Mouse (Mus musculus): ENCODE measurements around the gene Agap1.

Gene Agap1

DNA sequence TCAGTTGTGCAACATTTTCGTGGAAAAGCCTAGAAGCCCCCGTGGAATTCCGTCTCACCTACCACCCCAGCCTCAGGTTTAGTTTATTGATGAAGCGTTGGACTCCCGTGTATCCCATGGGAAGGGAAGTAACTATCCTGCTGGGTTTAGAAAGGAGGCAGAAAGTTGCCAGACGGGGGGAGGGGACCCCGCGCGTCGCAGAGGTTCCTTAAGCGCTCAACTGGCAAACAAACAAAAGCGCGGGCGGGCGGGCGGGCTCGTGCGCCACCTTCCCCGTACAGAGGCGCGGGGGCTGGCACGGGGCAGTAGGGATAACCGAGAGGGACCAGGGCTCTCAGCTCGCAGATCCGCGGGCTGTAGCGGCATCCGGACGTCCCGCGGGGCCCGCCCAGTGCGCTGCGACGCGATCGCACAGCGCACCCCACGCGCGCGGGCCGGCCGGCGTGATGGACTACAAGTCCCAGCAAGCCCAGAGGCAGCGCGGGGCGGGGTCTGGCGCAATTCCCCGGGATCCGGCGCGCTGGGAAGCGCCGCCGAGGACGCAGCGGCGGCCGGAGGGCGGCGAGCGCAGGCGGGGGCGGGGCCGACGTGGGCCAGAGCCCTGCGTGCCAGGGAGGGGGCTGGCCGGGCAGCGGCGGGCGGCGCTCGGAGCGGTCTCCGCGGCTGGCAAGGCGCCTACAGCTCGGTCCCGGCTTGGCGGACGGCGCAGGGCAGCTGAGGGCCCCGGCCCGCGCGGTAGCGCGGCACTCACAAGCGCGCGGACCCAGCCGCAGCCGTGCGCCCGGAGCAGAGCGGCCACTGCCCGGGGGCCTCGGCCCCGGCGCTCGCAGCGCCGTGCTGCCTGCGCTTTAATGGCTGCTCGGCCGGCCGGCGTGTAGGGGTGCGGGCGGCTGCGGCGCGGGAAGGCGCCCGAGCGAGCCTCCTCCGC lies at the start of gene Agap1:
Gene Agap1, plus strand, starts transcription at position 611 of the 928 bp plus-strand sequence.
- DNase-seq (ENCODE audit: low read depth), result peak; percentile 14

DNA sequence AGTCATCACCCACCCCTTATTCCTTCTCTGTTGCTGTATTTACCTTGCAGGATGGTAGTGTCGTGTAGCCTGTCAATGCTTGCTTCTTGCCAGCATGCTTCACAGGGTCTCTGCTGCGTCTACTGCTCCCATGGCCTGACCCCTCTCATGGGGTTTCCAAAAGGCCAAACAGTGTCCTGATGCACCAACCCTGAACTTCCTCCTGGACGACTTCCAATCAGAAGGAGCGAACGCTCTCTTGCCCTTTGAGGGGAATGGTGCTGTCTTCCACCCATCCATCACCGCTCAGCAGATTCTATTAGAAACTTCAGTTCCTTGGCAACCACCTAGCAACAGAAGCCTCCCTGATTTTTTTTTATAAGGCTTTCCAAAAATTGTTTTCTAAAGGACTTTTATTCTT lies 48.6 kb upstream of the Agap1 start:
- no peak for DNase-seq (ENCODE audit: low read depth)

DNA sequence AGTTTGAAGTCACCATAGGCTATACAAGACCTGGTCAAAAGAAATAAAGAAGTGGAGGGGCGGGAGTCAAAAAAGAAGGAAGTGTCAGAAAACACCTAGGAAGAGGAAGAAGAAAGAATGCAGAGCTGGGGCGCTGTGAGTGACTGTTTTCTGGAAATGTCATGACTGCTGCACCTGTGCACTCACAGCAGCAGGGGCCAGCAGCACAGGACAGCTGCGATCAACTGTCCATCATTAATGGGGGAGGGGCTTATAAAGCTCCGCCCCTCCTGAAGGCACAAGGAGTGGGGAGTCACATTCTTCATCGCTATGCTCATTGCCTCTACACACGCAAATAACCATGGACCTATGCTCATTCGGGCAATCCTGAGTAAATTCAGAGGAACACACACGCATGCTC lies 46.6 kb upstream of the Agap1 start:
- no peak for DNase-seq (ENCODE audit: low read depth)

DNA sequence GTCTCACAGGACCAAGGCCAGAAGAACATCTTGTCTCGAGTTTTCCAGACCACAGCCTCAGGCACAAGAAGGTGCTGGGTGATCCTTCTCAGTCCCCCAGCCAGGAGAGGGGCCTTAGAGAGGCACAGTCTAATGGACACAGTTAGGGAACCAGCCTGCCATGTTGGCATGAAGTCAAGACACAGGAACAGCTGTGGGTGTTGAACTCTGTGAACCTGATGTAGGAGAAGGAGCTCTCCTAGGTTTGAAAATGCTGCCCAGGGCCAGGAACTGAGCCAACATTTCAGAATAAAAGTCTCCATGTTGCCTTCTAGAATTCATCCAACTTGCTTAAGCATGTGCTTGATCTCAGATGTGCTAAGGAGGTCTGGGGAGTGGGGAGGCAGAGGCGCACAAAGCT lies 41.5 kb upstream of the Agap1 start:
- no peak for DNase-seq (ENCODE audit: low read depth)

DNA sequence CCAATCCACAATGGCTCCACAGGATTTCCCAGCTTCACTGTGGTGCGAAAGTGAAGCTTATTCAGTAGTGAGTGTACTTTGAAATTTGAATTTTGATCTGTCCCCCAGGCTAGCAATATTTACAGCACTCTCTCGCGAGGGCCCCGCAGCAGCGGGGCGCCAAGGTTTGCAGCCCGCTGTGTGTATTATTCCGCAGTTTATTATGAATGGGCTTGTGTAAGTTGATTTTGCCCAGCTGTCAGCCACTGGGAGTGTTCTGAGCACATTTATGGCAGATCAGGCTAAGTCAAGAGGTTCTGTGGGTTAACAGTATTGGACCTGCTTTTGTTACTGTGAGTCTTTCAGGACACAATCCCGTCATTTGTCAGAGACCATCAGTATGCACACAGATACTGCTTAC lies 40.0 kb upstream of the Agap1 start:
- DNase-seq (ENCODE audit: low read depth), result no peak

DNA sequence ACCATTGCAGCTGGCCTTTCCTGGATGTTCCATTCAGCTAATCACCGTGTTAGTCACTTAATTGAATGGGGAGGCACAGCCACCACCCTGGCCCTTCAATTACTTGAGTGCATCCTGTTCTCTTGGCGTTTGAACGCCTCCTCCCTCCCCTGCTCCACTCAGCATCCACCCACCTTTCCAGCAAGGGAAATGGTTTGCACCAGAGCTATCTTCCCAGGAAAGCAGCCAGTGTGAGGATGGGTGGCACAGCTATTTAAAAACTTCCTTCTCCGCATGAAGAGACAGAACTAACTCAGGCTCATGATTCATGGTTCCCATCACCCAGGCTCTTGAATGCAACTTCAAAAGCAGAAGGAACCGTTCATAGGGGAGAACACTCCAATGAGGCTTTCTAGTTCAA lies 37.7 kb upstream of the Agap1 start:
- DNase-seq (ENCODE audit: low read depth), result no peak

DNA sequence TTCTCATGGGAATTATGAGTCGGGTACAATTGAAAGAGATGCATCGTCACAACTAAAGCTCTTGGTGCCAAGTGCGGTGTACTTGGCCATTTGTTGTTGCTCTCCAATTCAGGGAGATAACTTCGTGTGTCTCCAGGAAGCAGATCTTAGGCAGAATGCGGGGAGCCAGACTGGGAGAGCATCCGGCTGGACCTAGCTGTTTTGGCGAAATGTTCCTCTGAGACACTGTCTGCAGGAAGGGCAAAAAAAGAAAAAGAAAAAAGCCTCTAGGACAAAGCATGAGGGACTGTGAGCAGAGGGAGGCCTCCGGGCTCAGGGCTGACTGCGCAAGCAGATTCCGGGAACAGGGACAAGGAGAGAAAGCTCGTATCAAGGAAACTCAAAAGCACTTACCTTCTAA lies 34.0 kb upstream of the Agap1 start:
- DNase-seq (ENCODE audit: low read depth), result no peak

DNA sequence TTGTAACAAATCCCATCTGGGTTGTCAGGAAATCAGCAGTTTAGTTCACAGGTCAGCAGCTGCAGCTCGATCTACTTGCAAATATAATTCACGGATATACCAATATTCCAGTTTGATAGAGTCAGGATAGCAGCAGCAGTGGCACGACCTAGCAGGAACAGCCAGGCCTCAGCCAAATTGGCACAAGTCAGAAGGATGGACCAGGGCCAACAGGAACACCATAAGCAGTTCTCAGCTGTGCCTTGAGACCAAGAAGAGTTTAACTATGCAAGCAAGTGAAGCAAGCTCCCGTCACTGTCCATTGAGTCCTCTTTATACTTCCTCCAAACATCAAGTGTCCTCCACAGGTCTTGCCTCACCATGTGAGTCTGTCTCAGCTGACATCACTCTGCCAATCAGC lies 33.2 kb upstream of the Agap1 start:
- DNase-seq (ENCODE audit: low read depth), result no peak

DNA sequence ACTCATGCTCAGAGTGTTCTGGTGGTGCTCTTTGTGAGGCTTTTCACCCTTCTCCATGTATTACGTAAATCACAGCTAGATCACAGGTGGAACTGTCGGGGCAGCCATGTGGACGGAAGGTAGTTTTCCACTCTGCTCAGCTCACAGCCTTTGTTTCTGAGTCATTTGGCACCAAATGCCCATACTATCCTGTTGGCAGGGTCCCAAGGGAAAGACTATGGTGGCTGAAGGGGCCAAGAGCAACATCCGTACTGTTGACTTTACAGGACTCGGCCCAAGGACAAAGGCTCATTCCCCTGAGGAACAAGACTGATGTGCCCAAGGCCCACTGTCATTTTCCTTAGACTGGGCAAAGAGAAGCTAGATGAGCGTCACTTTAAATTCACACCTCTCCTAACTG lies 30.0 kb upstream of the Agap1 start:
- no peak for DNase-seq (ENCODE audit: low read depth)

DNA sequence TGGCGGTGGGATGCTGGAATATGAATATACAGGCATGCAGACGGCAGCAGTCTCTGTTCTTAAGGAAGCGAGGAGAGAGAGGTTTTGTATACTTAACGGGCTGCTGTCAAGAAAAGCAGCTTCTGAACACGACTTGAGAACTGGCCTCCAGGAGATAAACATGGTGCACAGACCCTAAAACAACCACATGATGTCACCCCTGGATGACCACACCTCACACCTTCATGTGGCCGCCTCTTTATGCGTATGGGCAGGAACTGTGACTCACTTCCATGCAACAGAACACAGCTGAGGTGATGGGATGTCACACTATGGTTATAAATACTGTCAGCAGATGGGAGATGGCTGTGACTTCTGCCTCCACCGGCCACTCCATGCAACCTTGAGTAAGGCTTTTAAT lies 28.5 kb upstream of the Agap1 start:
- DNase-seq (ENCODE audit: low read depth), result no peak

DNA sequence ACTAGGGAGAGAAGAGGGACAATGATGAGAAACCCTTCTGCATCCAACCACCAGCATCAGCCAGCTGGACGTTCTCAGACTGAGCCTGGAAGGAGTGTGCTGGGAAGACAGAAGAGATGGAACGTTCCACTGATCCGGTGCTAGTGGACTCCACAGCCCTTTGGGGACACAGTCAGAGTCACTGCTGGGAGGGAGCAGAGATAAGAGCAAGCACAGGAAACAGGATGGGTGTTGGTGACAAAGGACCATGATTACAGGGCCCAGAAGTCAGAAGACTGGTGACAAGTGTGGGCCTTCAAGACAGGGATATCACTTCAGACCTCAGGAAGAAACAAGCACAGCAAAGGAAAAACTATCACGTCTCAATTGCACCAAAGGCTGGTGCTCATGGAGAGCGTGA lies 25.9 kb upstream of the Agap1 start:
- no peak for DNase-seq (ENCODE audit: low read depth)

DNA sequence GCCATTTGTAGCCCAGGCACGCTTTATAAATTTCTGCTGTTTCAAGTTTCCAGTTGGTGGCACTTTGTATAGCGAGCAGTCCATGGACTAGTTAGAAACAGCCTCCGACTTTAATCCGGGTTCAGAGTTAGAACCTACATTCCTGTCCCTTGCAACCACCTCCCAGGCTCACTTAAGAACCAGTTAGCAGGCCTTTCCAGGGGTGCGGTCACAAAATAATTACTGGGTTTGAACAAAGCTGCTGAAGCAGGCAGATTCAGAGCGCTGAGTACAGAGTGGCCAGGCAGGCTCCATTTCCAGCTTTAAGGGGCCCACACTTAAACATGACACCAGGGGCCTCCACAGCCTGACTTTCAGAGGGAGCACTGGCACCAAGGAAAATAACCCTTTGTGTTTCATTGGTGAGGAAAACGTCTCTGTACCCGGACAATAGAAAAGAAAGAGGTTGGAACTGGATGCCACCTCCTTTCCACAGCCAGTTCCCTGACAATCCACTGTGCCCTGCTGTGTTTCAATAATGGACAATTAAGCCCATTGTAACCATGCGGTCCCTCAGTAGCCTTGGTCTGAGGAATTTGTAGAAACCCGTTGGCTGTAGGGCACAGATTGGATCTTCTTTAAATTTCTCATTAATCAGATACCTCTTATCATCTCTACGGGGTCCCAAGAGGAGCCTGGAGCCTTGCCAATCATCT lies 24.5 kb upstream of the Agap1 start:
- DNase-seq (ENCODE audit: low read depth), result no peak

DNA sequence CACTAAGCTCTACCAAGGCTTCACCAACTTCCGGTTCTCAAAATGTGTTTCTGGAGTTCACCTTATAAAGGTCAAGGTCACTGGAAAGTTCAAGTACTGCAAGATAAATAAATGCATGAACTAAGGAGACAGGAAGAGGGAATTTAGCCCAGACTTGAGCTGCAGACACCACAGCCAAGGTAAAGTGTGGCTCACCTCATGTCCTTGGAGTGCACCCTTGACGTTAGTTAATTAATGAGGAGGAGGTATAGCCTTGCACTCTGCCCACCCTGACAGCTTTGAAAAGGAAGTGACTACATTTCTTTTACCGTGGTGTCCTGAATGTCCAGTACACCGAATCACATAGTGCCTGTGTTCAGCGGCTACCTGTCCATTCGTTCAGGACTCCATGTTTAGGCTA lies 15.3 kb upstream of the Agap1 start:
- DNase-seq (ENCODE audit: low read depth), result no peak

DNA sequence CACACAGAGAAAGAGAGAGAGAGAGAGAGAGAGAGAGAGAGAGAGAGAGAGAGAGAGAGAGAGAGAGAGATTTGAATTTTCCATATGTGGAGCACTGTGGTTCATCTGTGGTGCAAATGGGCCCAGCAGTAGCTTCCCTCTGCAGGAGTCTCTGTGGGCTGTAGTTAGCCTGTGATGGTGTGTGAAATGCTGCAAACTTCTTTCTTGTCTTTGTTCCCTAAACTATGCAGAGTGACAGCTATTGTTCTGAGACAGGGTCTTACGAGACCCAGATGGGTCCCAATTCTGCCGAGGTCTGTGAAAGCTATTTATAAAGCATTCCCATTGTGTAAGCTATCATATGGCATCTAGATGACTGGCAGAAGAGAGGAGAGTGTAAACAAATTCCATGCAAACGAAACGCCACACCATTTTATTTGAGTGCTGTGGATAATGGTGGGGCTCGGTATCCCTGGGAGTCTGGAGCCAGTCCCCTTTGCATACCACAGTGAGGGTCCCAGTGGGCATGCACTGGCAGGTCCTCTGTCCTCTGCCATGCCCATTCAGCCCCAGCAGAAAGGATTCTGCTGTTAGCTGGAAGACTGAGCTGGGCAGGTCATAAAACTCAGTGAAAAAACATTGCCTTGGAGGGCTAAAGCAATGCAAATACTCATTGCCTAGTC lies 13.2 kb upstream of the Agap1 start:
- DNase-seq (ENCODE audit: low read depth), result no peak

DNA sequence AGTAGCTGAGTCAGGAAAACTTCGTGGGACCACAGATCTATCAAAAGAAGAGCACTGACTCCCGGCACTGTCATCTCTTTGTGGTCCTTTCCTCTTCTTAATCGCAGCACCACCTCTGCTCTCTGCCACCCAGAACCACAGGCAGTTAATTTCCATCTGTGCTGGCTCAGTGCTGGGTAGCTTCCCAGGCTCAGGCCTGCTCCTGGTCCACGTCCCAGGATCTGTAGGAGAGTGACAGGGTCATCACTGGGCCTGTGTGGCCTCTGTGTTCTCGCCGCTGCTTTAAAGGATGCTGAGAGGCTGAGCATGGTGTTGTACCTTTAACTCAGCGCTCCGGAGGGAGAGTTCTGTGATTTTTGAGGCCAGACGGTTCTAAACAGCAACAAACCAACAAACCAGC lies 11.1 kb upstream of the Agap1 start:
- DNase-seq (ENCODE audit: low read depth), result no peak

DNA sequence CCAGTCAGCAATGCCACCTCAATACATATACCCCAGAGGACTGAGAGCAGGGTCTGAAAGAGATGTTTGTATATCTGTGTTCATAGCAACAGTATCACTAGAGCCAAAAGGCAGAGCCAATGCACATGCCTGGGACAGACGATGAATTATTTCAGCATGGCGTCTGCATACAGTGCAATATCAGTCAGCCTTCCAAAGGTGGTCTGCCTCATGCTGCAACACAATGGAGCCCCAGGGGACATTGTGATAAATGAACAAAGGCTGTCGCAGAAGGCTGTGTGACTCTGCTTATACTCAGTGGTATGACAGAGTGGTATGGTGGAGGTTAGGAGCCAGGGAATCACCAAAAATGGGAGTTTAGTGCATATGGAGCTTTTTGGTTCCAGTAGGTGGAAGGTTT lies 10.6 kb upstream of the Agap1 start:
- DNase-seq (ENCODE audit: low read depth), result no peak

DNA sequence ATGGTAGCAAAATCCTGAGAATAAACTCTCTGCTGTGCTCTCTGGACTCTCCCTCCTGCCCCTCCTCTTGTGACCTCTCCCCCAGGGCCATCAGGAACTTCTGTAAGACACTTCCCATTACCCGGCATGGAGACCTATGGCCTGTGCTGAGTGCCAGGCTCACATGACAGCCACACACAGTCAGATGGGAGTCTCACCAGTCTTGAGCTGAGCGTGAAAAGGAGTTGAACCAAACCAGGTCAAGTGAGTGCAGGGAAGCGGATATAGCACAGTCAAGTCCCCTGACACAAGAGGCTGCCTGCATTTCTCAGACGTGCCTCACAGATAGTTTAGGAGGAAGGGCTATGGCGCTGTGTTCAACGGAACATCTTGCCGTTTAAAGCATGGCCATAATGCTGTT lies 4.5 kb upstream of the Agap1 start:
- DNase-seq (ENCODE audit: low read depth), result no peak

DNA sequence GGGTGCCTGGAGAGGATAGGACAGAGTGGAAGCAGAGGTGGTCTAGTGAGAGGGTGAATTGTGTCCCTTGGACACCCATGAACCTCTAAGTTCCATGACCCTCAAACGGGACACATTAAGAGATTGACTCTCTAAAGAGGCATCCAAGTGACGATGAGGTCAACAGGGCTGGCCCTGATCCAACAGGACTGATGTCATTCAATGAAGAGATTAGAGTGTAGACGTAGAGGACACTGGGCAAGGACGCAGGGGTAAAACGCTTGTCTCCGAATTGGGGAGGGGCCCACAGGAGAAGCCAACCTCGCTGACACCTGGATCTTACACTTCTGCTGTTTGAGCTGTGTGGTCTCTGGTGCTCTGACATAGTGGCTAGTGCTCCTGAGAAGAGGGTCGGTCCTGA lies 2.5 kb upstream of the Agap1 start:
- no peak for DNase-seq (ENCODE audit: low read depth)

DNA sequence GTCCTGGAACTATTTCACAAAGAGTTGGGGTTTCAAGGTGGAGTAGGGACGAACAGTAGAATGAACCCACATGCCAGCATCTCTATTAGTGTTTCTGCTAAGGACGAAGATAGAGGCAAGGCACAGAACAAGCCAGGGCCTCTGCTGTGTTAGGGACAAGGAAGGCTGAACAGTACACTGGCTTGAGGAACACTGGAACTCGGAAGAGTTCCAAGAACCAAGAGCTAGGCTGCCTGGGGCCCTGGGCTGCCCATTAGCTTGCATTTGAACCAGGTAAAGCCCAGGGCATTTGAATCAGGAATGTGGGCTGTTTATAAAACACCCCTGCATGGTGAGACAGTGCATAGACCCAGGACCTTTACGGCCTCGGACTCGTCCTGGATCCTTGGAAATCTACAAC lies 940 bp upstream of the Agap1 start:
- DNase-seq (ENCODE audit: low read depth), result no peak

DNA sequence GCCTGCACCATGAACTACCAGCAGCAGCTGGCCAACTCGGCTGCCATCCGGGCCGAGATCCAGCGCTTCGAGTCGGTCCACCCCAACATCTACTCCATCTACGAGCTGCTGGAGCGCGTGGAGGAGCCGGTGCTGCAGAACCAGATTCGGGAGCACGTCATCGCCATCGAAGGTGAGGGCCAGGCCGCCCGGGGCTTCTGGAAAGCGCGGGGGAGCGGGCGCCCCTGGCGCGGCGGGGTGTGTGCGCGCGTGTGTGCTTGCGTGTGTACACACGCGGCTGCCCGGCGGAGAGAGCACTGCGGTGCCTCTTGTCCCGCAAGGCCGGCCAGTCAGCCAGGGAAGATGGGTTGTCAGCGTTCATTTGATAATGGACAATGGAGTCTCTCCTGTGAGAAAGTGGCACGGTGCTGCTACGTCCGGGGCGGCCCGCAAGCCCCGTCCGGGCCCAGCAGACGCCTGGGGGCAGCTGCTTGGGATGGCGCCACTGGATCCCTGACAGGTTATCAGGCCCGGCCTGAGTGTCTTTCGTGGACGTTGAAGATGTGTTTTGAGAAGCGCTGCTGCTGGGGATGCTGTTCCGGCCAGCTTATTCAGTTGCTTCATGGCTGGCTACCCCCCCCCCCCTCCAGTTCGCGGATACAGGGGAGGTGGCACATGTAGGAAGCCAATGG lies 950 bp downstream of the Agap1 start:
- no peak for DNase-seq (ENCODE audit: low read depth)

DNA sequence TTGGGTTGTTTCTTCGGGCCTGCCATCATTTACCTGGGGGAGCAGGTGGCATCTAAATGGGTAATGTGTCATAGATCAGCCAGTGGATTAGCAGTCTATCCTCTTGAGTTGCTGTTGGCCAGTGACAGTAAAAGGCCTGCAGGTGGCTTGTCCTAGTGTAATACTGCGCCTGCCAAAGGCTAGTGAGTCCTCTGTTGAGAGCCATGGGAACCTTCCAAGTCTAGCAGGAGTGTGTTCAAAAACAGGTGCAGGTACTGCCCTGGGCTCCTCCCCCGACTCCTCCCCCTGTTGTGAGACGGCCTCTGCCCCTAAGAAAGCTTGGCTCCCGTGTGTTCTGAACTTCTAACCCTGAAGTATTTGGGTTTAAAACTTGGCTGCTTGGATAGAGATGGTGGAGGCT lies 1.9 kb downstream of the Agap1 start:
- DNase-seq (ENCODE audit: low read depth), result no peak

Data from induced T-regulatory cell, adult 2 months (primary cell).